Mouse (Mus musculus) C2C12 (cell line): ENCODE measurements around the gene Il33. TPM values are rescaled to one million over a fixed set of nuclear protein-coding genes. Genes with fewer than 3 reads are reported as not detected.
A peak's percentile ranks its signal among the peaks of the same experiment; 100 is the strongest.

Experiments used
- H3K27me3 ChIP-seq: one replicate; pipeline ENCODE4 v1.6.1; 2011; ENCODE audit not compliant: control insufficient read depth, insufficient read depth, insufficient read length
- H3K36me3 ChIP-seq: one replicate; pipeline ENCODE4 v1.6.1; 2011; ENCODE audit not compliant: control insufficient read depth, insufficient read depth
- H3K4me3 ChIP-seq: one replicate; pipeline ENCODE4 v1.5.1; 2011; ENCODE audit warnings: mild to moderate bottlenecking, control low read depth; ENCODE audit not compliant: poor library complexity, insufficient read depth, severe bottlenecking
- H3K79me2 ChIP-seq: one replicate; pipeline ENCODE4 v1.6.1; 2011; ENCODE audit not compliant: control insufficient read depth, insufficient read depth
- H3K79me3 ChIP-seq: one replicate; pipeline ENCODE4 v1.6.1; 2011; ENCODE audit warnings: low read depth, control low read depth
- H3ac ChIP-seq: one replicate; pipeline ENCODE3; 2011; ENCODE audit warnings: low read depth; ENCODE audit not compliant: control insufficient read depth, insufficient read length
- CEBPB ChIP-seq: IDR thresholded peaks from one replicate; pipeline ENCODE4 v1.6.1; 2011; ENCODE audit warnings: low read depth, mild to moderate bottlenecking, control low read depth, moderate library complexity
- CTCF ChIP-seq: IDR thresholded peaks from one replicate; pipeline ENCODE4 v1.5.1; 2011; ENCODE audit not compliant: control insufficient read depth, insufficient read depth, insufficient read length
- FOSL1 ChIP-seq: IDR thresholded peaks from one replicate; pipeline ENCODE4 v1.8.0; 2011; ENCODE audit warnings: mild to moderate bottlenecking, low read length; ENCODE audit not compliant: poor library complexity, insufficient read depth, severe bottlenecking
- MAX ChIP-seq: IDR thresholded peaks from one replicate; pipeline ENCODE4 v1.6.1; 2011; ENCODE audit warnings: mild to moderate bottlenecking, control low read depth
- MYOD1 ChIP-seq: IDR thresholded peaks from one replicate; pipeline ENCODE4 v1.6.1; 2011; ENCODE audit warnings: low read depth; ENCODE audit not compliant: control insufficient read depth, insufficient read length
- MYOG ChIP-seq: IDR thresholded peaks from one replicate; pipeline ENCODE4 v1.6.1; 2011; ENCODE audit not compliant: control insufficient read depth, insufficient read length; ENCODE audit errors: extremely low read depth
- USF1 ChIP-seq: IDR thresholded peaks from one replicate; pipeline ENCODE4 v1.6.1; 2011; ENCODE audit warnings: low read depth, mild to moderate bottlenecking, control low read depth, moderate library complexity
- polyA plus RNA-seq: library from polyadenylated mRNA; unstranded; fragments of >200 nt; fragmentation: generic; extraction: Trizol; gene quantifications from one replicate; pipeline ENCODE4 v1.2.1, GENCODE M21; 2012; ENCODE audit warnings: missing spikeins

Gene Il33
- polyA plus RNA-seq, 1 experiment: 1.2 TPM

GRCm38 (mm10) chr19:29963598-29964092 lies 38.7 kb downstream of the Il33 start:
- H3K79me3 ChIP-seq: no peaks in the 10 kb centered on the region
- no peak overlapping the region for H3ac ChIP-seq
- no peak for TF ChIP-seq MAX
- TF ChIP-seq USF1: no peak
- TF ChIP-seq MYOD1: no peak
- no peak overlapping the region for H3K4me3 ChIP-seq
- no peaks in the 10 kb centered on the region for H3K36me3 ChIP-seq
- no peaks in the 10 kb centered on the region for H3K27me3 ChIP-seq
- no peaks in the 10 kb centered on the region for H3K79me2 ChIP-seq

GRCm38 (mm10) chr19:29967960-29968359 lies 43.0 kb downstream of the Il33 start:
- no peak overlapping the region for H3ac ChIP-seq
- H3K27me3 ChIP-seq: no peaks in the 10 kb centered on the region
- H3K79me2 ChIP-seq: no peaks in the 10 kb centered on the region
- TF ChIP-seq CEBPB: no peak
- no peak for TF ChIP-seq CTCF
- no peak for TF ChIP-seq MAX
- no peak for TF ChIP-seq FOSL1
- H3K4me3 ChIP-seq: no peak overlapping the region
- no peaks in the 10 kb centered on the region for H3K79me3 ChIP-seq
- no peaks in the 10 kb centered on the region for H3K36me3 ChIP-seq

DNA sequence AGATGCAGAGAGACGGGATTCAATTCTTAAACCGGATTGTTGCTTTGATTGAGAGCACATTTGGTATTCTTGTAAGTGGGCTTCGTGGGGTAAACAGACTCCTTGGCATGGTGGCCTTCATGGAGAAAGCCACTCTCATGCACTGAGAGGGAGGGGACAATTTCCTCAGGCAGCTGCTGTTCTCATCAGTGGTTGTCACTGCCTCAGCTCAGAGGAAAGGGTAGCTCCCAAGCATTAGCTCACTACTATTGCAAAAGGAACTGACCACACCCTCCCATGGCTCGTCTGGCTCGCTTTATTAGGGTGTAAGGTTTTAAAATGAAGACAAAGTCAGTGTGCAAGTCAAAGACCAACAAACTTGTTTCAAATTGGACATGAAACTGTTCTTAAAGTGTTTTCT lies 48.5 kb downstream of the Il33 start:
- Histone ChIP-seq H3K4me3 (no peak overlapping the region), H3K79me2 (no peaks in the 10 kb centered on the region), H3K79me3 (no peaks in the 10 kb centered on the region), H3K36me3 (no peaks in the 10 kb centered on the region), H3K27me3 (no peaks in the 10 kb centered on the region), H3ac (no peak overlapping the region)
- peak; percentile 57 for TF ChIP-seq MYOD1
- TF ChIP-seq CTCF: no peak
- no peak for TF ChIP-seq FOSL1

DNA sequence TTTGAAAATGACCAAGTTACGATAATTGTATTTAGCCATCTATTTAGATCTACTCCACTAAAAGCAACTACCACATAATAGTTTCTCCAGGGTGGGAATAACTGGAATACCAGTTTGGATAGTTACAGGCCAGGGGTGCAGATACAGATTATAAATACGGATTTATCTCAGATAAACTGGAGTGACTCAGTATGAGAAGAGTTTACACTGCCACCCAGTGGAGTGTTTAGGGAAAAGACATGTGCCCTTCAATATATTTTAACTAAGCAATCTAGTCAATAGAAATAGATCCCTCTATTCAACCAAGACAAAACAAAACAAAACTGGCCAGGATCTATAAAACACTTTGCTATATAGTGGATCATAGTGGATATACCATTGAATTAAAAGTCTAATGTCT lies 53.9 kb downstream of the Il33 start:
- no peaks in the 10 kb centered on the region for H3K36me3 ChIP-seq
- no peak overlapping the region for H3ac ChIP-seq
- H3K4me3 ChIP-seq: no peak overlapping the region
- H3K27me3 ChIP-seq: no peaks in the 10 kb centered on the region
- no peaks in the 10 kb centered on the region for H3K79me3 ChIP-seq
- TF ChIP-seq MYOD1: no peak
- TF ChIP-seq MAX: no peak
- no peak for TF ChIP-seq USF1
- no peak for TF ChIP-seq CEBPB
- TF ChIP-seq FOSL1: no peak
- TF ChIP-seq CTCF: no peak
- TF ChIP-seq MYOG: no peak
- H3K79me2 ChIP-seq: no peaks in the 10 kb centered on the region

DNA sequence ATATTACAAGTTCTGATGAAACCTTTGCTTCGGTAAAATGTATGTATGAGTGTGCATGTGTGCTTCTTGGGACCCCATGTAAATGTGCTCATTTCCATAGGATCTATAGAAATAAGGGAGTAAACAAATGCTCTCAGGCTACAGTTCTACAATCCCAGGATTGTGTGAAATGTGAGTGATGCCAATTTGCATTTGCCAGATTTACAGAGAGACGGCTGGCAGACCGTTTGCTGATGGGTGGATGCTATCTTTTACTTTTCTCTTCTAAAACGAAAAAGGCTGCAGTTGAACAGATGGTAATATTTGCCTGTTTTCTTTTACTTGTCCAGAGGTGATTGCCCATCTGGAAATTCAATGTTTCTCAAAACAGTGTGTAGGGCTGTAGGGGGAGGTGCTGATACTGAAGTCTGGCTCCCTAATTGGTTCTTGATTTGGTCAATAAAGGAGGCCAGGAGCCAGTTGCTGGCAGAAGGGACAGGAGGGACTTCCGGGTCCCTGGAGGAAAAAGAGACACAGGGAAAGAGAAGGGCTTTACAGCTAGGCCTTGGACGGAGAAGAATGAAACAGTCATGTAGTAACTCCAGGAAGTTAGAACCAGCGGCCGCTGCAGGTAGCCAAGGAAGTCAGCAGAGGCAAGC lies 54.7 kb downstream of the Il33 start:
- H3K36me3 ChIP-seq: no peaks in the 10 kb centered on the region
- no peaks in the 10 kb centered on the region for H3K79me2 ChIP-seq
- TF ChIP-seq MYOD1 (no peak), MYOG (no peak), CTCF (no peak), CEBPB (no peak), MAX (no peak), FOSL1 (no peak), USF1 (no peak)
- H3ac ChIP-seq: no peak overlapping the region
- H3K79me3 ChIP-seq: no peaks in the 10 kb centered on the region
- H3K4me3 ChIP-seq: no peak overlapping the region
- no peaks in the 10 kb centered on the region for H3K27me3 ChIP-seq

DNA sequence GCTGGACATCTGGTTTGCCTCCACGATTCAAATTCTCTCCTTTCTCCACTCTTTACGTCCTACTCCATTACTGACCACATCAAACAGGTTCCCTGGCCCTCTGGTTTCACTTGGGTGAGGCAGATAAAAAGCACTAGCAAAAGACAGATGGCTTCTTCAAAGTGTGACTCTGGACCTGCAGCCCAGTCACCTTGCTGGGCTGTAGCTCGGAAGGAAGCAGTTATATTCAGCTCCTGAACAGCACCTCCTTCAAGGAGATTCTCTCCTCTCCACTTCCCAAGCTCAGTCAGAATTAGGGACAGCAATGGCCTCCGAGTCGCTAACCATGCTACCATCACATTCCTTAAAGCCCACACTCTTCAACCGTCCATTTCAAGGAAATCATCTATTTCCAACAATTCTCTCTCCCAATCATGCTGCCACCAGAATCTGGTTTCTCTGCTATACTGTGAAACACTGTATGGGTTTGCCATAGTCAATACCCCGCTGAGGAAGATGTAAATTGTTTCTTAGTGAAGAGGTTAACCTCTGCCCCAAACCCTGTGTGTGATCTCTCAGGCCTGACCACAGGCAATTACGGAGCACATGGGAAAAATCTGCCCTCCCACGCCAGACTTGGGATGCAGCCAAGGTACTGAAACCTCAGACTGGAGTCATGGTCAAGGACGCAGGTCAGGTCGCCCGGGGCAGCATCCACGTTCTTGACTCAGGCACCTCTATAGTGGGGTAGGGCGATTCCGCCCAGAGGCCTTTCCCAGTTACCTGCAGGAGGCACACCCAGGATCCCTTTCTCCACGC lies 59.5 kb downstream of the Il33 start:
- no peaks in the 10 kb centered on the region for H3K79me3 ChIP-seq
- no peak overlapping the region for H3ac ChIP-seq
- H3K79me2 ChIP-seq: no peaks in the 10 kb centered on the region
- H3K27me3 ChIP-seq: no peaks in the 10 kb centered on the region
- H3K36me3 ChIP-seq: no peaks in the 10 kb centered on the region
- H3K4me3 ChIP-seq: no peak overlapping the region
- TF ChIP-seq MYOD1 (no peak), MAX (no peak), CEBPB (no peak), USF1 (no peak), MYOG (no peak)
